Mouse (Mus musculus) heart, postnatal 0 days (tissue): ENCODE results near the gene Ssh2.

Source experiments
- CTCF ChIP-seq: IDR thresholded peaks from 2 replicates; pipeline ENCODE4 v1.5.1; 2016; ENCODE audit warnings: antibody characterized with exemption, control low read depth, low read depth
- EP300 ChIP-seq: IDR thresholded peaks from 2 replicates; pipeline ENCODE4 v1.6.1; 2016; ENCODE audit warnings: antibody characterized with exemption, low read depth

GRCm38 (mm10) chr11:77476216-77476615, 260.1 kb downstream of the Ssh2 start:
- TF ChIP-seq CTCF (no peak), EP300 (no peak)
